Mouse (Mus musculus) bone marrow macrophage, adult 2 months (primary cell): ENCODE measurements around the gene Tpcn2.

Experiments used
- CTCF ChIP-seq: IDR thresholded peaks from 2 replicates; pipeline ENCODE4 v1.5.1; 2012; ENCODE audit warnings: low read depth, mild to moderate bottlenecking, low read length, moderate library complexity
- POLR2A ChIP-seq: IDR thresholded peaks from 2 replicates; pipeline ENCODE4 v1.6.1; 2012; ENCODE audit warnings: mild to moderate bottlenecking, low read depth, low read length, borderline replicate concordance

GRCm38 (mm10) chr7:145287410-145287809 is 3.6 kb upstream of the Tpcn2 start:
- TF ChIP-seq CTCF (no peak), POLR2A (no peak)
